Mouse (Mus musculus) ES-Bruce4 (cell line): Measurements from ENCODE around the gene Smad3. TPM values are rescaled to one million over a fixed set of nuclear protein-coding genes. Genes with fewer than 3 reads are reported as not detected.

Source experiments
- H3K27ac ChIP-seq: 2 replicates; pipeline ENCODE4 v1.5.1; 2012; ENCODE audit warnings: low read length, inconsistent platforms; ENCODE audit not compliant: insufficient read depth
- H3K27me3 ChIP-seq: 2 replicates; pipeline ENCODE4 v1.6.1; 2012; ENCODE audit warnings: mild to moderate bottlenecking, low read length, inconsistent platforms; ENCODE audit not compliant: control insufficient read depth, poor library complexity, insufficient read depth, severe bottlenecking
- H3K36me3 ChIP-seq: 2 replicates; pipeline ENCODE4 v1.6.1; 2012; ENCODE audit warnings: inconsistent platforms, mild to moderate bottlenecking, low read length, moderate library complexity; ENCODE audit not compliant: control insufficient read depth, poor library complexity, insufficient read depth, severe bottlenecking
- H3K4me1 ChIP-seq: one replicate; pipeline ENCODE4 v1.8.1; 2011; ENCODE audit warnings: low read length; ENCODE audit not compliant: control insufficient read depth, insufficient read depth
- H3K4me3 ChIP-seq: 2 replicates; pipeline ENCODE4 v1.5.1; 2011; ENCODE audit warnings: low read depth, mild to moderate bottlenecking, low read length
- H3K9ac ChIP-seq: 2 replicates; pipeline ENCODE4 v1.6.1; 2012; ENCODE audit warnings: low read depth, mild to moderate bottlenecking, inconsistent platforms; ENCODE audit not compliant: poor library complexity, severe bottlenecking
- H3K9me3 ChIP-seq: replicated peaks from 2 replicates; pipeline ENCODE4 v1.6.1; 2012; ENCODE audit warnings: mild to moderate bottlenecking, low read length, inconsistent platforms; ENCODE audit not compliant: control insufficient read depth, poor library complexity, insufficient read depth, severe bottlenecking
- CTCF ChIP-seq: IDR thresholded peaks from one replicate; pipeline ENCODE4 v1.8.1; 2011; ENCODE audit warnings: low read depth, low read length
- EP300 ChIP-seq: IDR thresholded peaks from 2 replicates; pipeline ENCODE4 v1.6.1; 2011; ENCODE audit warnings: low read depth, low read length; ENCODE audit not compliant: insufficient read depth
- POLR2A ChIP-seq: IDR thresholded peaks from one replicate; pipeline ENCODE4 v1.8.1; 2011; ENCODE audit warnings: low read length; ENCODE audit not compliant: insufficient read depth
- polyA plus RNA-seq: library from polyadenylated mRNA; stranded (reverse); fragments of >200 nt; gene quantifications from 2 replicates; pipeline ENCODE4 v1.2.4, GENCODE M21; 2011; ENCODE audit warnings: low read depth; ENCODE audit not compliant: missing spikeins, insufficient read depth, insufficient read length

The Smad3 gene
- polyA plus RNA-seq, 1 experiment: 25.7 TPM

GRCm38 (mm10) chr9:63779950-63780887, 22.4 kb upstream of the Smad3 start:
- H3K4me3 ChIP-seq: no peak overlapping the region
- no peaks in the 10 kb centered on the region for H3K36me3 ChIP-seq
- TF ChIP-seq EP300 (no peak), POLR2A (no peak), CTCF (no peak)
- H3K9ac ChIP-seq: no peak overlapping the region
- H3K9me3 ChIP-seq: no peaks in the 10 kb centered on the region
- H3K27ac ChIP-seq: no peak overlapping the region
- H3K4me1 ChIP-seq: no peaks in the 10 kb centered on the region
- H3K27me3 ChIP-seq: no peaks in the 10 kb centered on the region

DNA sequence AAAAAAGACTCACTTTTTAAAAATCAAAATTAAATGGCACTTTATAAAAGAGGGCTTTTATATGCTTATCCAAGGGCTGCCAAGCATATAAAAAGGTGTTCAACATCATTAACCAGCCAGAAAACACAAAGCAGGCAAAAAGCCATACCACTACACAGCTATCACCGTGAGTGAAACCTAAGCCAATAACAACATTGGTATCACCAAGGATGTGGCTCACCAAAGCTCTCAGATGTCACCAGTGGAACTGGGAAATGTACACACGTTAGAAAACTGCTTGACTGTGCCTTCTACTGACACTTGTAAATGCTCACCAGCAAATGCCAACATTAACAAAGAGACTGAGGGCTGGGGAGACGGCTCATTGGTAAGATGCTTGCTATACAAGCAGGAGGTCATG, 18.9 kb upstream of the Smad3 start:
- Histone ChIP-seq H3K9ac (no peak overlapping the region), H3K27ac (no peak overlapping the region), H3K36me3 (no peaks in the 10 kb centered on the region), H3K4me1 (no peaks in the 10 kb centered on the region), H3K9me3 (no peaks in the 10 kb centered on the region), H3K4me3 (no peak overlapping the region), H3K27me3 (no peaks in the 10 kb centered on the region)
- no peak for TF ChIP-seq POLR2A
- TF ChIP-seq EP300: no peak
- no peak for TF ChIP-seq CTCF

- TF ChIP-seq CTCF (no peak), EP300 (no peak), POLR2A (no peak)
- no peak overlapping the region for H3K4me3 ChIP-seq
- no peak overlapping the region for H3K27ac ChIP-seq
- H3K27me3 ChIP-seq: no peaks in the 10 kb centered on the region
- no peaks in the 10 kb centered on the region for H3K9me3 ChIP-seq
- no peaks in the 10 kb centered on the region for H3K36me3 ChIP-seq
- H3K4me1 ChIP-seq: no peaks in the 10 kb centered on the region
- H3K9ac ChIP-seq: no peak overlapping the region
These were observed 17.2 kb upstream of the Smad3 start for GRCm38 (mm10) chr9:63774854-63775483.

- H3K27ac ChIP-seq: no peak overlapping the region
- TF ChIP-seq POLR2A (no peak), EP300 (no peak), CTCF (no peak)
These were observed 14.7 kb upstream of the Smad3 start for GRCm38 (mm10) chr9:63772452-63772851.

GRCm38 (mm10) chr9:63771676-63772075, 13.9 kb upstream of the Smad3 start:
- Histone ChIP-seq H3K27me3 (no peaks in the 10 kb centered on the region), H3K4me1 (no peaks in the 10 kb centered on the region), H3K36me3 (no peaks in the 10 kb centered on the region), H3K27ac (no peak overlapping the region), H3K9ac (no peak overlapping the region), H3K4me3 (no peak overlapping the region), H3K9me3 (no peaks in the 10 kb centered on the region)
- no peak for TF ChIP-seq EP300
- no peak for TF ChIP-seq CTCF
- no peak for TF ChIP-seq POLR2A

More at GRCm38 (mm10) chr9:63772452-63772851, 14.7 kb upstream of the Smad3 start:
- no peak overlapping the region for H3K9ac ChIP-seq
- no peak overlapping the region for H3K4me3 ChIP-seq
- no peaks in the 10 kb centered on the region for H3K27me3 ChIP-seq
- H3K9me3 ChIP-seq: no peaks in the 10 kb centered on the region
- H3K36me3 ChIP-seq: no peaks in the 10 kb centered on the region
- no peaks in the 10 kb centered on the region for H3K4me1 ChIP-seq
